Mouse (Mus musculus) heart, postnatal 0 days (tissue): Measurements from ENCODE around the gene Fgd5. TPM values are rescaled to one million over a fixed set of nuclear protein-coding genes. Genes with fewer than 3 reads are reported as not detected.

Source experiments
- ATAC-seq: fragments of 200-750 bp; cut with Nextera tagmentation; 2 replicates; pipeline ENCODE4 v1.8.0; 2017; ENCODE audit warnings: low read depth, moderate number of reproducible peaks, moderate library complexity; ENCODE audit not compliant: insufficient read depth
- DNase-seq: peaks from one replicate; pipeline ENCODE4 v3.0.0-alpha.2; 2016; ENCODE audit warnings: low spot score
- H3K27ac ChIP-seq: fragments of 300-500 bp; sonication (generic); 2 replicates; pipeline ENCODE4 v1.5.1; 2014; ENCODE audit warnings: low read depth, mild to moderate bottlenecking
- H3K27me3 ChIP-seq: fragments of 300-500 bp; sonication (generic); 2 replicates; pipeline ENCODE4 v1.6.1; 2014; ENCODE audit warnings: low read length, mixed read lengths; ENCODE audit not compliant: control insufficient read depth, insufficient read depth
- H3K36me3 ChIP-seq: fragments of 300-500 bp; sonication (generic); replicated peaks from 2 replicates; pipeline ENCODE4 v1.6.1; 2014; ENCODE audit warnings: low read length, mixed read lengths; ENCODE audit not compliant: control insufficient read depth, insufficient read depth
- H3K4me1 ChIP-seq: fragments of 300-500 bp; sonication (generic); 2 replicates; pipeline ENCODE4 v1.6.1; 2014; ENCODE audit warnings: antibody characterized with exemption; ENCODE audit not compliant: control insufficient read depth, insufficient read depth
- H3K4me2 ChIP-seq: fragments of 300-500 bp; sonication (generic); 2 replicates; pipeline ENCODE4 v1.6.1; 2014; ENCODE audit warnings: low read depth, mild to moderate bottlenecking, low read length, moderate library complexity
- H3K4me3 ChIP-seq: fragments of 300-500 bp; sonication (generic); 2 replicates; pipeline ENCODE4 v1.5.1; 2014; ENCODE audit warnings: low read depth, low read length
- H3K9ac ChIP-seq: fragments of 300-500 bp; sonication (generic); replicated peaks from 2 replicates; pipeline ENCODE4 v1.6.1; 2014; ENCODE audit warnings: low read depth, low read length, mixed read lengths
- H3K9me3 ChIP-seq: fragments of 300-500 bp; sonication (generic); replicated peaks from 2 replicates; pipeline ENCODE4 v1.6.1; 2016; ENCODE audit warnings: low read length; ENCODE audit not compliant: control insufficient read depth
- CTCF ChIP-seq: IDR thresholded peaks from 2 replicates; pipeline ENCODE4 v1.5.1; 2016; ENCODE audit warnings: antibody characterized with exemption, control low read depth, low read depth
- EP300 ChIP-seq: IDR thresholded peaks from 2 replicates; pipeline ENCODE4 v1.6.1; 2016; ENCODE audit warnings: antibody characterized with exemption, low read depth
- WGBS: fragments of 180-500 bp; shearing (Covaris S2); extraction: QIAGEN DNeasy Blood & Tissue Kit; methylation state at CpG from one replicate; pipeline ENCODE4 v1.1.7; 2014; 5-methylcytosine and 5-hydroxymethylcytosine counted together
- polyA plus RNA-seq: library from polyadenylated mRNA; unstranded; fragments of >200 nt; fragmentation: Nextera tagmentation; extraction: Ambion mirVana; gene quantifications from 2 replicates; pipeline ENCODE4 v1.2.1, GENCODE M21; 2015
- total RNA-seq: library from RNA; depleted of rRNA; stranded (reverse); fragments of >200 nt; gene quantifications from 2 replicates; pipeline ENCODE4 v1.2.3, GENCODE M21; 2014; ENCODE audit warnings: low replicate concordance

Fgd5 gene
- total and polyA plus RNA-seq, 2 experiments from 2014 or later: 8.1 to 12.9 TPM

DNA sequence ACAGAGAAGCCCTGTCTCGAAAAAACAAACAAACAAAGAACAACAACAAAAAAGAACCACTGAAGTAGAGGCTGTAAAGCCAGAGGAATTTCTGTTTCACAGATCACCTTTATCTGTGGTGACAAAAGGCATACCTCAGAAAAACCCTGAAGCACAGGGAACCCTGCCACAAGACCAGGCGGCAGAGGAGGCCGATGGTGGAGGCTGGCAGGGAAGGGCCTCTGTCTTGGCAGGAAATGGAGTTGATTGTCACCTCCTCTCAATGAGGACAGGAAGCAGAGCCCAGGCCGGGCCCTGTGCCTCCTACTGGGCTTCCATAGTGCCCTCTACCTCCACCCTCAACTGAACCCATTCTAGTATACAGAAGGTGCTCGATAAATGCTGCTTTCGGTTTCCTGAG lies 4.7 kb upstream of the Fgd5 start:
- ATAC-seq (no peak), DNase-seq (no peak)
- no peaks in the 10 kb centered on the region for H3K9me3 ChIP-seq
- H3K36me3 ChIP-seq: no peaks in the 10 kb centered on the region
- H3K4me1 ChIP-seq: no peaks in the 10 kb centered on the region
- TF ChIP-seq CTCF (no peak), EP300 (no peak)
- no peak overlapping the region for H3K9ac ChIP-seq
- H3K27me3 ChIP-seq: peaks cover 19% of the 10 kb centered on the region; the same call in 1 of the 2 replicates
- no peak overlapping the region for H3K4me2 ChIP-seq
- H3K4me3 ChIP-seq: no peak overlapping the region
- H3K27ac ChIP-seq: 0 out of 2 replicates have a peak overlapping the region, but pooled peaks have one; percentile 31
- 60% methylated on average over 6 of the region's 6 CpGs for WGBS

- peaks cover 37% of the 10 kb centered on the region for H3K27me3 ChIP-seq
- H3K4me3 ChIP-seq: peak overlapping the region; percentile 61
- no peaks in the 10 kb centered on the region for H3K9me3 ChIP-seq
- H3K4me2 ChIP-seq: peak overlapping the region; percentile 70
- WGBS: 7% methylated on average over 23 of the region's 23 CpGs
- no peaks in the 10 kb centered on the region for H3K36me3 ChIP-seq
- no peaks in the 10 kb centered on the region for H3K4me1 ChIP-seq
- ATAC-seq (no peak), DNase-seq (no peak)
- peak overlapping the region; percentile 64 for H3K9ac ChIP-seq
- TF ChIP-seq EP300 (no peak), CTCF (no peak)
- H3K27ac ChIP-seq: peak overlapping the region; percentile 65
Measured at GRCm38 (mm10) chr6:91979301-91979996, 771 bp downstream of the Fgd5 start.

GRCm38 (mm10) chr6:91980011-91980410 lies 1.3 kb downstream of the Fgd5 start:
- 68% methylated on average over 3 of the region's 3 CpGs for WGBS
- Histone ChIP-seq H3K27ac (peak overlapping the region; percentile 65), H3K27me3 (peaks cover 37% of the 10 kb centered on the region)

GRCm38 (mm10) chr6:91990101-91990500 lies 11.4 kb downstream of the Fgd5 start:
- 83% methylated on average over 8 of the region's 8 CpGs for WGBS
- no peak overlapping the region for H3K4me2 ChIP-seq
- TF ChIP-seq EP300: no peak
- ATAC-seq: no peak
- no peak overlapping the region for H3K4me3 ChIP-seq
- no peaks in the 10 kb centered on the region for H3K36me3 ChIP-seq
- H3K9me3 ChIP-seq: no peaks in the 10 kb centered on the region
- no peak overlapping the region for H3K27ac ChIP-seq
- DNase-seq: no peak
- no peaks in the 10 kb centered on the region for H3K4me1 ChIP-seq
- H3K27me3 ChIP-seq: no peaks in the 10 kb centered on the region
- H3K9ac ChIP-seq: no peak overlapping the region

More at GRCm38 (mm10) chr6:91980011-91980410, 1.3 kb downstream of the Fgd5 start:
- H3K9ac ChIP-seq: peak overlapping the region; percentile 32; the same call in 1 of the 2 replicates
- DNase-seq (no peak), ATAC-seq (0 out of 2 replicates have a peak, but pooled peaks have one; percentile 11)
- TF ChIP-seq CTCF (no peak), EP300 (no peak)
- H3K4me3 ChIP-seq: peak overlapping the region; percentile 61
- no peaks in the 10 kb centered on the region for H3K36me3 ChIP-seq
- peak overlapping the region; percentile 70 for H3K4me2 ChIP-seq
- no peaks in the 10 kb centered on the region for H3K4me1 ChIP-seq
- H3K9me3 ChIP-seq: no peaks in the 10 kb centered on the region

- WGBS: 52% methylated on average over 2 of the region's 2 CpGs
Measured at GRCm38 (mm10) chr6:91992823-91993222, 14.1 kb downstream of the Fgd5 start.

More at GRCm38 (mm10) chr6:91992823-91993222, 14.1 kb downstream of the Fgd5 start:
- no peak overlapping the region for H3K4me2 ChIP-seq
- H3K9me3 ChIP-seq: no peaks in the 10 kb centered on the region
- DNase-seq (no peak), ATAC-seq (no peak)
- no peaks in the 10 kb centered on the region for H3K4me1 ChIP-seq
- no peak overlapping the region for H3K4me3 ChIP-seq
- H3K27me3 ChIP-seq: no peaks in the 10 kb centered on the region; the same call in 1 of the 2 replicates
- TF ChIP-seq CTCF (no peak), EP300 (no peak)
- no peak overlapping the region for H3K9ac ChIP-seq
- no peak overlapping the region for H3K27ac ChIP-seq
- H3K36me3 ChIP-seq: no peaks in the 10 kb centered on the region
